Comparison of ENCODE assay signal across 18 mouse cellular contexts in genomic region chr10:25541097-25541496, GRCm38 (mm10). TPM values are rescaled to one million over a fixed set of nuclear protein-coding genes. Genes with fewer than 3 reads are reported as not detected.
DNase-seq lines count a peak whose midpoint lies in the region.
"Had no signal": no experiment of that assay in that cellular context is flagged by ENCODE, and none has a peak within 500 bp of the region (broad histone marks: within the 10 kb centered on the region; RNA-seq: fewer than 3 reads in every experiment).

No protein-coding gene starts in this region.

- peak; percentile 44 for DNase-seq in heart, adult 11 months
- no peak for DNase-seq in heart, adult 18-20 months
- peak; percentile 1 for DNase-seq in testis, postnatal 14 days (ENCODE audit: low spot score)
- no peak for DNase-seq in testis, postnatal 10 days (ENCODE audit: low spot score)
- DNase-seq in ovary, postnatal 10 days (ENCODE audit: low spot score) = no peak
- DNase-seq: adrenal gland, adult 2 months; adrenal gland, postnatal 10 days; adrenal gland, postnatal 25 days; B cell, adult 2 months; cerebellum, adult 11 months; cerebellum, adult 18-20 months; cerebellum, adult 8-10 months; cerebellum, adult 9-11 months; cerebellum, postnatal 14 days; cerebellum, postnatal 36 days; embryo, embryonic 11 days had no signal

RNA-seq across cellular contexts. Expression of gene Smlr1, which starts 5.0 kb away (rescaled TPM):
- total RNA-seq in heart, adult 18-20 months (2021) = not detected
- total RNA-seq: adrenal gland, adult 2 months; adrenal gland, postnatal 25 days; CH12.LX; common myeloid progenitor, adult 5-6 weeks had no signal

Comparison
In these comparisons a context has a peak if more than half of its experiments do, and no peak if none do; other contexts are left out.
1. DNase-seq: peak in heart, adult 11 months (single experiment) and testis, postnatal 14 days (single experiment); none in heart, adult 18-20 months (0 of 2), testis, postnatal 10 days (single experiment) and ovary, postnatal 10 days (single experiment).